Mouse (Mus musculus) brown adipose tissue, adult 24 weeks (tissue): Measurements from ENCODE around the gene Tln2. TPM values are rescaled to one million over a fixed set of nuclear protein-coding genes. Genes with fewer than 3 reads are reported as not detected.
"Not testable (repeated sequence)": the region's sequence is repeated elsewhere in the genome, so short reads cannot be mapped to it uniquely, and the experiment has no call there.

Experiments used
- H3K27ac ChIP-seq: fragments of 200-500 bp; replicated peaks from 2 replicates; pipeline ENCODE4 v1.5.1; 2012; ENCODE audit warnings: low read depth, mild to moderate bottlenecking, low read length
- H3K4me1 ChIP-seq: fragments of 200-500 bp; 2 replicates; pipeline ENCODE4 v1.6.1; 2012; ENCODE audit warnings: low read length, mixed read lengths; ENCODE audit not compliant: control insufficient read depth, insufficient read depth, insufficient read length
- H3K4me3 ChIP-seq: fragments of 200-500 bp; 2 replicates; pipeline ENCODE4 v1.5.1; 2012; ENCODE audit warnings: low read depth, mild to moderate bottlenecking, low read length, moderate library complexity; ENCODE audit not compliant: insufficient read depth
- polyA plus RNA-seq: library from polyadenylated mRNA; stranded (reverse); fragments of >200 nt; gene quantifications from 2 replicates; pipeline ENCODE4 v1.2.4, GENCODE M21; 2012; ENCODE audit not compliant: missing spikeins, insufficient read depth, insufficient read length

Tln2 gene
- polyA plus RNA-seq, 1 experiment, result 12.0 TPM

GRCm38 (mm10) chr9:67303038-67303437, 256.5 kb downstream of the Tln2 start:
- H3K4me3 ChIP-seq, result no peak overlapping the region
- H3K4me1 ChIP-seq, result peaks cover 4% of the 10 kb centered on the region; the same call in 1 of the 2 replicates
- H3K27ac ChIP-seq, result no peak overlapping the region

- Histone ChIP-seq H3K4me1 (peaks cover 4% of the 10 kb centered on the region; the same call in 1 of the 2 replicates), H3K27ac (no peak overlapping the region), H3K4me3 (no peak overlapping the region)
Observed at GRCm38 (mm10) chr9:67302386-67302989, 257.0 kb downstream of the Tln2 start.

GRCm38 (mm10) chr9:67301571-67301970, 257.9 kb downstream of the Tln2 start:
- no peak overlapping the region for H3K27ac ChIP-seq
- H3K4me3 ChIP-seq, result no peak overlapping the region
- H3K4me1 ChIP-seq, result peaks cover 4% of the 10 kb centered on the region; the same call in 1 of the 2 replicates

GRCm38 (mm10) chr9:67300769-67301168, 258.7 kb downstream of the Tln2 start:
- H3K4me1 ChIP-seq, result peaks cover 4% of the 10 kb centered on the region; the same call in 1 of the 2 replicates
- no peak overlapping the region for H3K27ac ChIP-seq
- no peak overlapping the region for H3K4me3 ChIP-seq

- Histone ChIP-seq H3K27ac (no peak overlapping the region), H3K4me3 (no peak overlapping the region), H3K4me1 (peaks cover 4% of the 10 kb centered on the region; the same call in 1 of the 2 replicates)
Observed at GRCm38 (mm10) chr9:67300346-67300745, 259.2 kb downstream of the Tln2 start.

GRCm38 (mm10) chr9:67299164-67299563, 260.3 kb downstream of the Tln2 start:
- H3K27ac ChIP-seq, result no peak overlapping the region
- peaks cover 4% of the 10 kb centered on the region; the same call in 1 of the 2 replicates for H3K4me1 ChIP-seq
- H3K4me3 ChIP-seq, result no peak overlapping the region

- H3K4me1 ChIP-seq, result peaks cover 4% of the 10 kb centered on the region; the same call in 1 of the 2 replicates
- H3K4me3 ChIP-seq, result no peak overlapping the region
- H3K27ac ChIP-seq, result no peak overlapping the region
Observed at GRCm38 (mm10) chr9:67297236-67297889, 262.1 kb downstream of the Tln2 start.

GRCm38 (mm10) chr9:67287457-67287856, 272.0 kb downstream of the Tln2 start:
- Histone ChIP-seq H3K27ac (no peak overlapping the region), H3K4me3 (no peak overlapping the region), H3K4me1 (no peaks in the 10 kb centered on the region)

- Histone ChIP-seq H3K4me1 (no peaks in the 10 kb centered on the region), H3K4me3 (no peak overlapping the region), H3K27ac (no peak overlapping the region)
Observed at GRCm38 (mm10) chr9:67286801-67287200, 272.7 kb downstream of the Tln2 start.

- Histone ChIP-seq H3K4me1 (no peaks in the 10 kb centered on the region), H3K4me3 (no peak overlapping the region), H3K27ac (no peak overlapping the region)
Observed at GRCm38 (mm10) chr9:67285544-67285943, 274.0 kb downstream of the Tln2 start.

- H3K4me3 ChIP-seq, result no peak overlapping the region
- no peaks in the 10 kb centered on the region for H3K4me1 ChIP-seq
- H3K27ac ChIP-seq, result no peak overlapping the region
Observed at GRCm38 (mm10) chr9:67281812-67282211, 277.7 kb downstream of the Tln2 start.

- H3K4me1 ChIP-seq, H3K27ac ChIP-seq, H3K4me3 ChIP-seq: not testable (repeated sequence)
Observed at GRCm38 (mm10) chr9:67280311-67280710, 279.2 kb downstream of the Tln2 start.

- Histone ChIP-seq H3K4me1 (0 out of 2 replicates have a peak, but pooled peaks cover 3% of the 10 kb centered on the region), H3K27ac (no peak overlapping the region), H3K4me3 (no peak overlapping the region)
Observed at GRCm38 (mm10) chr9:67276446-67276845, 283.1 kb downstream of the Tln2 start.

GRCm38 (mm10) chr9:67274296-67274695, 285.2 kb downstream of the Tln2 start:
- Histone ChIP-seq H3K27ac (no peak overlapping the region), H3K4me3 (no peak overlapping the region), H3K4me1 (peaks cover 12% of the 10 kb centered on the region; the same call in 1 of the 2 replicates)

GRCm38 (mm10) chr9:67273362-67273761, 286.1 kb downstream of the Tln2 start:
- H3K4me3 ChIP-seq, result no peak overlapping the region
- no peak overlapping the region for H3K27ac ChIP-seq
- peaks cover 14% of the 10 kb centered on the region; the same call in 1 of the 2 replicates for H3K4me1 ChIP-seq

- Histone ChIP-seq H3K27ac (no peak overlapping the region), H3K4me1 (peaks cover 14% of the 10 kb centered on the region; the same call in 1 of the 2 replicates), H3K4me3 (no peak overlapping the region)
Observed at GRCm38 (mm10) chr9:67270734-67271133, 288.8 kb downstream of the Tln2 start.
